Mouse (Mus musculus) thymus, postnatal 4 days (tissue): Measurements from ENCODE around the gene Gm10477.
A peak's percentile ranks its signal among the peaks of the same experiment; 100 is the strongest.
"Not testable (repeated sequence)": the region's sequence is repeated elsewhere in the genome, so short reads cannot be mapped to it uniquely, and the experiment has no call there.

ENCODE experiments used
- DNase-seq: peaks from one replicate; pipeline ENCODE4 v3.0.0; 2021

Gene Gm10477

GRCm38 (mm10) chrX:56524442-56524841, at the start of gene Gm10477:
Gene Gm10477 (plus strand): TSS chrX:56524742.
- DNase-seq = not testable (repeated sequence)

- no peak for DNase-seq
Observed at GRCm38 (mm10) chrX:56477553-56477952, 47.0 kb upstream of the Gm10477 start.

GRCm38 (mm10) chrX:56481906-56482305, 42.6 kb upstream of the Gm10477 start:
- no peak for DNase-seq

- DNase-seq = peak; percentile 81
Observed at GRCm38 (mm10) chrX:56489758-56490157, 34.8 kb upstream of the Gm10477 start.

GRCm38 (mm10) chrX:56497241-56497640, 27.3 kb upstream of the Gm10477 start:
- DNase-seq = no peak

GRCm38 (mm10) chrX:56531266-56531665, 6.7 kb downstream of the Gm10477 start:
- peak; percentile 75 for DNase-seq

- DNase-seq = peak; percentile 43
Observed at GRCm38 (mm10) chrX:56537162-56537561, 12.6 kb downstream of the Gm10477 start.

GRCm38 (mm10) chrX:56549506-56549905, 25.0 kb downstream of the Gm10477 start, which contains the start of gene Gm648:
Gene Gm648 (minus strand): TSS chrX:56549606.
- no peak for DNase-seq

GRCm38 (mm10) chrX:56553584-56553983, 29.0 kb downstream of the Gm10477 start:
- DNase-seq = no peak

GRCm38 (mm10) chrX:56572465-56572864, 47.9 kb downstream of the Gm10477 start:
- DNase-seq = peak; percentile 64
